In genomic region chr7:99351802-99352517, GRCm38 (mm10) we compare ENCODE assay signal across 9 mouse cellular contexts. TPM values are rescaled to one million over a fixed set of nuclear protein-coding genes. Genes with fewer than 3 reads are reported as not detected.
A peak's percentile ranks its signal among the peaks of the same experiment; 100 is the strongest.
DNase-seq lines count a peak whose midpoint lies in the region; ATAC-seq lines count a peak whose summit lies in the region.
"Had no signal": no experiment of that assay in that cellular context is flagged by ENCODE, and none has a peak within 500 bp of the region (broad histone marks: within the 10 kb centered on the region; RNA-seq: fewer than 3 reads in every experiment).

No protein-coding gene starts in this region.

- H3K36me3 ChIP-seq in forebrain, embryonic 12.5 days (replicated peaks) = peaks cover 28% of the 10 kb centered on the region
- peaks cover 10% of the 10 kb centered on the region; the same call in 1 of the 2 replicates for H3K36me3 ChIP-seq in hindbrain, embryonic 14.5 days (replicated peaks; ENCODE audit: control insufficient read depth, insufficient read depth)
- peaks cover 21% of the 10 kb centered on the region for H3K36me3 ChIP-seq in liver, embryonic 12.5 days
- H3K36me3 ChIP-seq in neural tube, embryonic 12.5 days = peaks cover 25% of the 10 kb centered on the region

- H3K4me2 ChIP-seq in forebrain, embryonic 12.5 days = peak overlapping the region; percentile 73
- H3K4me2 ChIP-seq in hindbrain, embryonic 14.5 days (replicated peaks) = peak overlapping the region; percentile 59
- H3K4me2 ChIP-seq in liver, embryonic 12.5 days = peak overlapping the region; percentile 56
- H3K4me2 ChIP-seq in neural tube, embryonic 12.5 days (replicated peaks) = peak overlapping the region; percentile 73

- no peaks in the 10 kb centered on the region for H3K9me3 ChIP-seq in forebrain, embryonic 12.5 days
- H3K9me3 ChIP-seq in hindbrain, embryonic 14.5 days (ENCODE audit: control insufficient read depth, low read length) = no peaks in the 10 kb centered on the region
- no peaks in the 10 kb centered on the region for H3K9me3 ChIP-seq in liver, embryonic 12.5 days (replicated peaks)
- H3K9me3 ChIP-seq in neural tube, embryonic 12.5 days = no peaks in the 10 kb centered on the region

- ATAC-seq in forebrain, embryonic 12.5 days (ENCODE audit: low FRiP score) = peak; percentile 60
- peak; percentile 41; the same call in 1 of the 2 replicates for ATAC-seq in hindbrain, embryonic 14.5 days (ENCODE audit: low FRiP score)
- no peak for ATAC-seq in liver, embryonic 12.5 days
- ATAC-seq in neural tube, embryonic 12.5 days (ENCODE audit: low FRiP score, low read depth) = peak; percentile 41

- 1% methylated on average over 18 of the region's 18 CpGs for WGBS in forebrain, embryonic 12.5 days
- 4% methylated on average over 18 of the region's 18 CpGs for WGBS in hindbrain, embryonic 14.5 days
- WGBS in liver, embryonic 12.5 days (ENCODE audit: insufficient replicate concordance) = 16% methylated on average over 18 of the region's 18 CpGs
- WGBS in neural tube, embryonic 12.5 days = 2% methylated on average over 18 of the region's 18 CpGs

- peaks cover 79% of the 10 kb centered on the region for H3K4me1 ChIP-seq in forebrain, embryonic 12.5 days
- H3K4me1 ChIP-seq in hindbrain, embryonic 14.5 days (replicated peaks; ENCODE audit: control insufficient read depth, insufficient read depth, low read length) = peaks cover 39% of the 10 kb centered on the region
- peaks cover 12% of the 10 kb centered on the region for H3K4me1 ChIP-seq in liver, embryonic 12.5 days
- H3K4me1 ChIP-seq in neural tube, embryonic 12.5 days = peaks cover 67% of the 10 kb centered on the region

- H3K27me3 ChIP-seq in forebrain, embryonic 12.5 days = no peaks in the 10 kb centered on the region
- no peaks in the 10 kb centered on the region for H3K27me3 ChIP-seq in hindbrain, embryonic 14.5 days (ENCODE audit: control insufficient read depth, insufficient read depth, low read length)
- H3K27me3 ChIP-seq in liver, embryonic 12.5 days (replicated peaks) = peaks cover 45% of the 10 kb centered on the region
- no peaks in the 10 kb centered on the region for H3K27me3 ChIP-seq in neural tube, embryonic 12.5 days (replicated peaks)

- H3K27ac ChIP-seq in forebrain, embryonic 12.5 days = peak overlapping the region; percentile 96
- H3K27ac ChIP-seq in hindbrain, embryonic 14.5 days = peak overlapping the region; percentile 78
- H3K27ac ChIP-seq in liver, embryonic 12.5 days = peak overlapping the region; percentile 52
- H3K27ac ChIP-seq in neural tube, embryonic 12.5 days = peak overlapping the region; percentile 82

- peak overlapping the region; percentile 52 for H3K4me3 ChIP-seq in forebrain, embryonic 12.5 days (replicated peaks)
- H3K4me3 ChIP-seq in hindbrain, embryonic 14.5 days (replicated peaks; ENCODE audit: low read length) = peak overlapping the region; percentile 40
- peak overlapping the region; percentile 52 for H3K4me3 ChIP-seq in liver, embryonic 12.5 days
- H3K4me3 ChIP-seq in neural tube, embryonic 12.5 days = peak overlapping the region; percentile 44

- DNase-seq in gastrocnemius, postnatal 25 days = peak; percentile 22
- DNase-seq in gastrocnemius, adult 18-20 months (ENCODE audit: low spot score) = no peak
- peak; percentile 64 for DNase-seq in hindbrain, embryonic 14.5 days (ENCODE audit: low spot score)
- no peak for DNase-seq in thymus, postnatal 14 days
- no peak for DNase-seq in urinary bladder, postnatal 36 days (ENCODE audit: low spot score in 2 of 2)

- H3K9ac ChIP-seq in forebrain, embryonic 12.5 days = peak overlapping the region; percentile 73
- H3K9ac ChIP-seq in hindbrain, embryonic 14.5 days = peak overlapping the region; percentile 63
- peak overlapping the region; percentile 61 for H3K9ac ChIP-seq in liver, embryonic 12.5 days
- H3K9ac ChIP-seq in neural tube, embryonic 12.5 days = peak overlapping the region; percentile 74

RNA-seq across cellular contexts. Expression of gene Serpinh1, which starts 1.1 kb away (rescaled TPM):
- total RNA-seq in gastrocnemius, postnatal 25 days (2021) = 100 to 1,000 TPM; 123 to 166 TPM
- 10 to 100 TPM; 37.4 to 70.5 TPM for total RNA-seq in gastrocnemius, adult 18-20 months (2021)
- 425 and 501 TPM in 2 replicates for polyA plus RNA-seq in forebrain, embryonic 12.5 days (2016; fragmentation: Nextera tagmentation; extraction: Ambion mirVana)
- 122 and 128 TPM in 2 replicates for polyA plus RNA-seq in hindbrain, embryonic 14.5 days (2014; fragmentation: Nextera tagmentation; extraction: Ambion mirVana)
- 249 and 251 TPM in 2 replicates for polyA plus RNA-seq in liver, embryonic 12.5 days (2016; fragmentation: Nextera tagmentation; extraction: Ambion mirVana)
- 640 and 651 TPM in 2 replicates for polyA plus RNA-seq in neural tube, embryonic 12.5 days (2016; fragmentation: Nextera tagmentation; extraction: Ambion mirVana)
- total RNA-seq: MEL had no signal

RNA-seq across cellular contexts. Expression of gene Gdpd5, which starts 29.3 kb away (rescaled TPM):
- 1 to 10 TPM; 2.6 to 3.0 TPM for total RNA-seq in gastrocnemius, postnatal 25 days (2021)
- 1 to 10 TPM; 6.2 to 8.8 TPM for total RNA-seq in gastrocnemius, adult 18-20 months (2021)
- polyA plus RNA-seq in forebrain, embryonic 12.5 days (2016; fragmentation: Nextera tagmentation; extraction: Ambion mirVana) = 29.9 and 34.4 TPM in 2 replicates
- polyA plus RNA-seq in hindbrain, embryonic 14.5 days (2014; fragmentation: Nextera tagmentation; extraction: Ambion mirVana) = 37.7 and 46.2 TPM in 2 replicates
- 2.6 and 3.1 TPM in 2 replicates for polyA plus RNA-seq in liver, embryonic 12.5 days (2016; fragmentation: Nextera tagmentation; extraction: Ambion mirVana)
- 51.6 and 60.8 TPM in 2 replicates for polyA plus RNA-seq in neural tube, embryonic 12.5 days (2016; fragmentation: Nextera tagmentation; extraction: Ambion mirVana)

Comparison
In these comparisons a context has a peak if more than half of its experiments do, and no peak if none do; other contexts are left out.
1. DNase-seq: peak in gastrocnemius, postnatal 25 days (single experiment) and hindbrain, embryonic 14.5 days (single experiment); none in gastrocnemius, adult 18-20 months (single experiment), thymus, postnatal 14 days (single experiment) and urinary bladder, postnatal 36 days (0 of 2).
2. Peak in every context shown above with its lines, with median percentiles within 50 percentile points of each other: H3K27ac ChIP-seq, H3K4me2 ChIP-seq, H3K4me3 ChIP-seq and H3K9ac ChIP-seq.